Mouse (Mus musculus) monocyte, adult 5-6 weeks (primary cell): ENCODE data around the gene Tgfbr2. TPM values are rescaled to one million over a fixed set of nuclear protein-coding genes. Genes with fewer than 3 reads are reported as not detected.

Experiments
- ATAC-seq: fragments of 153-309, 156-312 bp; replicated peaks from 2 replicates; pipeline ENCODE4 v1.8.0; 2017; ENCODE audit warnings: mild to moderate bottlenecking; ENCODE audit not compliant: low TSS enrichment, insufficient number of reproducible peaks, severe bottlenecking, poor library complexity, low FRiP score
- total RNA-seq: library from RNA; stranded (forward); fragments of 200-1000, 200-491, 200-594 nt; gene quantifications from 3 replicates; pipeline ENCODE4 v1.2.3, GENCODE M21; 2017

The Tgfbr2 gene
- total RNA-seq, 1 experiment from 2014 or later: 88.7 TPM

DNA sequence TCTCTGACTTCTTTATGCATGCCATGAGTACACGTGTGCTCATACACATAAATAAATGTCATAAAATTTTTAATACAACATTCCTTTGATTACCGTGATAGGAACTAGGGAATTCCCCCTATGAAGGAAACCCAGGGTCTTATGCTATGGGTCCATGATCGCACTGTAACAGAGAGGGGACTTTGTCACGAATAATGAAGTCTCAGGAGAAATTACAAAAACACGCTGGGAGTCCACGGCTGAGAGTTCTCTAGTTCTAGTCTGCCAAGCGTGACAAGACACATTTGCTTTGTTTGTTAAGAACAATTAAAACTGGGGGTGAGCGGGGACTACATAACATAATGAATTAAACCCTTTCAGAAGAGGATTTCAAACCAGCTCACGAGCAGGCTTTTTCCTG is 23.3 kb upstream of the Tgfbr2 start:
- ATAC-seq: no peak

DNA sequence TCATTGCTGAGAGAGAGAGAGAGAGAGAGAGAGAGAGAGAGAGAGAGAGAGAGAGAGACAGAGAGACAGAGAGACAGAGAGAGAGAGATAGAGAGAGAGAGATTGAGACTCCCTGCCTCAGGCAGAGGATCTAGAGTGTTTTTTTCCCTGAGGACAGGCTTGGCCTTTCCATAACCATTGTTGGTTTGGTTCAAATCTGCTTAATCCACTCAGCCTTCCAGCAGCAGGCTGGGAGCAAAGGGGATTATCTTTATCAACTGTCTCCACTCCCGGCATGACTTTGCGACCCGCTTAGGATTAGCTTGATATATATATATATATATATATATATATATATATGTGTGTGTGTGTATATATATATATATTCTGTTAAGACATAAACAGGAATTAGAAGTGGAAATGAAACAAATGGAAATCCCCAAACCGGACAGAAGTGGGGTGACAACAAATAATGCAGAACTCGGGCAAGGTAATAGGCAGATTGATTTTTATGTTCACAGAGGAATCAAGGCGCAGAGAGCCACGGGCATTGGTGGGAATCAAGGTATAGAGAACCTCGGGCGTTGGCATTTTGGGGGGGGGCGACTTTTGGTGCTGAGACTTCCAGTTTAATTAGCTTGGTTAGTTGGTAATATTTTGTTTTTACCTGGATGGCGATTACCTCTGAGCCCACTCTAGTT is 22.5 kb upstream of the Tgfbr2 start:
- no peak for ATAC-seq

GRCm38 (mm10) chr9:116193889-116194450 is 18.8 kb upstream of the Tgfbr2 start:
- ATAC-seq: no peak

- no peak for ATAC-seq
Measured at GRCm38 (mm10) chr9:116193535-116193881, 18.3 kb upstream of the Tgfbr2 start.

DNA sequence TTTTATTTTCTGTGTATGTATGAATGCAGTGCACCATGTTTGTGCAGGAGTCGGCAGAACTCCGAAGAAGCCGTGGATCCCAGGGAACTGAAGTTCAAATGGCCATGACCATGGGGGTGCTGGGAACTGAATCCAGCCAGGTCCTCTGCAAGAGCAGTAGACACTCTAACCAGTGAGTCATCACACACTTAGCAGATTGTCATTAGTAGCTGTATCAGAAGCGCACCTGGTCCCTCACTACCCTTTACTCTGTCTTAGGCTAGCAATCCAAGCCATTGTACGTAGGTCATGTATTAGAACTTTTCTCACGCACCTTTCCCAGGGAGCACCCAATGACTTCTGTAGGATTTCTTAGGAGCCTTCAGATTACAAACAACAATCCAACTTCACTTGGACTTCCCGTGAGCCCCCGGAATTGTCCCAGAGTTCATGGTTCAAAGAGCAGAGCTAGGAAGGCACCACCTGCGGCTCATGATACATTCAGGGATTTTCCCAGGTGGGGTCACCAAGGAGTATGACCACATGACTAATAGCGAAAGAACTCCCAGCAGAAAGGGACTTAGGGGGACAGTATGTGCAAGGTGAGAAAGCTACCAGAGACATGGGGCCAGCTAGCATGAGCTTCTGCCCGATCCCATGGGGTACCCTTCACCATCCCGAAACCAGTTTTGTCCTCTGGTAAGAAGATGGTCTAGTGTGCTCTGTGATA is 17.8 kb upstream of the Tgfbr2 start:
- ATAC-seq: no peak

GRCm38 (mm10) chr9:116192253-116192652 is 17.1 kb upstream of the Tgfbr2 start:
- ATAC-seq: no peak

GRCm38 (mm10) chr9:116189831-116190230 is 14.7 kb upstream of the Tgfbr2 start:
- no peak for ATAC-seq

DNA sequence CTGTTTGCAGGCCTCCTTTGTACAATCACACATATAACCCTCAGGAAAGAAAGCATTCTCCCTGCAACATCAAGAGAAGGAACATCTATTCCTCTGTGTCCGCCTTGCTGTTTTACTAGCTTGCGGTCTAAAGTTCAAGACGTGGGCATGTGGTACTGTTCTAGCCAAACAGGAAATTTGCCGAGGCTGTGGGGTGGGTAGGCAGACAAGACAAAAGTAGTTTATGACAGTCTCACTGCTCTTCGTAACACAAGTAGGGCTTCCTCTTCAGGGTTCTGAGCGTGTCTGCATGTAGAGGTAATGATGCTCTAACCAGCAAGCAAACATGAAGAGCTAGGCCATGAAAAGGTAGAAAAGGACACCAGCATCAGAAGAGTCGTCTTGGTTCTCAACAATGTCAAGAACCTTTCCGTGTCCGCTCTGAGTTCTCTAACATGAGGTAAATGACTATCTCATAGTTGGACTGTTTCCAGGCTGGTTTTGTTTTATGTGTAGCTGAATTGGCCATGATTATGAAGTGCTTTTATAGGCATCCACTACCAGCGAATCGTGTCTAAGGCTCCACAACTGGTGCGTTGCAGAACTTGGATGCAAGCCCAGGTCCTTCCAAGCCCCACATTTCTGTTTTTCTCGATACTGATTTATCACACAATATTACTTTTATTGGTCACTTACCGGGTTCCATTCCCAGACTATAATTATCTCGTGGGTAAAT is 13.9 kb upstream of the Tgfbr2 start:
- no peak for ATAC-seq

GRCm38 (mm10) chr9:116187181-116187731 is 12.1 kb upstream of the Tgfbr2 start:
- no peak for ATAC-seq

DNA sequence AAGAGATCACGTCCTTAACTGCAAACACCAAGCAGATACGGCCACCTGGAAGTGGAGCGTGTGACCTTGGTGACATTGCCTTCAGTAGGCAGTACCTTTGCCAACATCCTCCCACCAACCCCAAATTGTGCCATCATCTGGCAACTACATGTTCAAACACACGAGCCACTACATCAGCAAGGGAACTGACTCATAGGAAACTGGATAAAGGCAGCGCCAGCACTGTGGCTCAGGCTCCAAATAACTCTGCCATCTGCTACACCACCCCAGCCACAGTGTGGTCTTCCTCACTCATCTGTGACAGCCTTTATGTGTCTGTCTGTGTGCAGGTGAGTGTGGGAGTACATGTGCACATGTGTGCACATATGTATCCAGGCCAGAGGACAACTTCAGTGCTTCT is 9.7 kb upstream of the Tgfbr2 start:
- no peak for ATAC-seq

DNA sequence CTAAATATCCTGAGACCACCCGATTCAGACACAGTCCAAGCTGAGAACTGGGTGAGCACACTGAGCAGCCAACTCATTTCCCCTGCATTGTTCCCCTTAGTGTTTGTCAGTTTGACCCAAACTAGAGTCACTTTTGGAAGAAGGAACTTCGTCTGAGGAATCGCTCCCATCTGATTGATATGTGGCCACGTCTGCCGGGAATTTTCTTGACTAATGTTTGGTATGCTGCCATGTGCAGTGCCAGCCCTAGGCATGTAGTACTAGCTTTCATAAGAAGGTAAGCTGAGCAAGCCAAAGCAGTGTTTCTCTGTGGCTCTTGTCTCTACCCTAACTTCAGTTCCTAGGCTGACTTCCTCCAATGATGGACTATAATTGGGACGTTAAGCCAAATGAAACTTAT is 7.9 kb upstream of the Tgfbr2 start:
- no peak for ATAC-seq

DNA sequence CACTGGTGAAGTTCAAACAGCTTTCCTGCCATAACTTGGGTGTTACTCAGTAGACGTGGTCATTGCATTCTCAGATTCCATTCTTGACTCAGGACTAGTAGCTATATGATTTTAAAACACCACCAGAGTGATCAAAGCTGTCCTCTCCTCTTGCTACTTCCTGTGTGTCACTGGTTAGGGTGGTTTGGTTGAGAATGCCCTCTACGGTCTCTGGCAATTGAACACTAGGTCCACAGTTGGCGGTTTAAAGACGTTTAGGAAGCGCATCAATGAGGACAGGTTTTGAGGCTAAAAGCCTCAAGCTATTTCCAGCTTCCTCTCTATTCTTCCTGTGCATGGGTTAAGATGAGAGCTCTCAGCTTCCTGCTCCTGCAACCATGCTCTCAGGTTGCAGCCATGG is 6.4 kb upstream of the Tgfbr2 start:
- no peak for ATAC-seq

DNA sequence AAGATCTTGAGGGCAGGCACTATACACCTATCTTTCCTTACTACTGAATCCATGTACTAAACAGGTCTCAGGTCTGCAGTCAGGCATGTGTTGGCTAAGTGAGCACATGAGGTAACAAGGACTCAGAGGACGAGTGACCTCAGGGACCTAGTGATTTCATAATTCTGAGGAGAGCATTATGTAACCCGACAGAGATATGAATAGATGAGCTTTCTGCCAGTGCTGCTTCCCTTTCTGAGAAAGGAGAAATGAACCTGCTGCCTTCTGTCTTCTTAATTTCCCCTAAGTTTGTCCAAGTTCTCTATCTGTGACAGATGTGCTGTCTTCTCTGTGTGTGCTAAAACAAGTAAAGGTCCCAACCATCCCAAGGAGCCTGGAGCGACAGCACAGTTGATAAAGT is 3.0 kb upstream of the Tgfbr2 start:
- ATAC-seq: peak; percentile 79

- ATAC-seq: no peak
Measured at GRCm38 (mm10) chr9:116177108-116177507, 1.9 kb upstream of the Tgfbr2 start.

DNA sequence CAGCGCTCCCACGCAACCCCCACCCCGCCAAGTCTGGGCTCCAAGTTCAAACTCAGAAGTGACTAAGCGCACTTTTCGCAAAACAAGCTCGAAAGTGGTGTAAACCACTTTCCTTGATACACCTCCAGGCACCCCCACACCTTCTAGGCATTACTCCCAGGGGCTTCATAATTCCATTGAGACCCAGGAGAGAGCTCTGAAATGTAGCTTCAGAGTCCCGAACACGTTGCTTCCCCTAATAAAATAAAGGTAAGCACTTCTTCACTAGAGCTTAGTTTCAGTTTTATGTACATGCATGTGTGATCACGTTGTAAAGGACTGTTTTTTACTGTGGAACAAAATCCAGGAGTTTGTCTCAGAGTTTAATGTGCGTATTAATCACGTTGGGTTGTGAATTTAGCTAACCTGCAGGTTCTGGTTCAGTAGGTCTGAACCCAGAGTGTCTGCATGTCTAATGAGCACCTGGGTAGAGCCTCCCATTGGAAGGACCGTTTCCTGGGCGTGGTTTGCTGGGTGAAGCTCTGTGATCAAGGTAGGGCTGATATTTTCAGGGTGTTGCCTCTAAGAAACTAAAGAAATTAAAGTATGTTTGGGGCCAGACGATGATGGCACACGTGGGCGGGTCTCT is 442 bp upstream of the Tgfbr2 start:
- no peak for ATAC-seq

- no peak for ATAC-seq
Measured at GRCm38 (mm10) chr9:116173473-116174170, 1.5 kb downstream of the Tgfbr2 start.

DNA sequence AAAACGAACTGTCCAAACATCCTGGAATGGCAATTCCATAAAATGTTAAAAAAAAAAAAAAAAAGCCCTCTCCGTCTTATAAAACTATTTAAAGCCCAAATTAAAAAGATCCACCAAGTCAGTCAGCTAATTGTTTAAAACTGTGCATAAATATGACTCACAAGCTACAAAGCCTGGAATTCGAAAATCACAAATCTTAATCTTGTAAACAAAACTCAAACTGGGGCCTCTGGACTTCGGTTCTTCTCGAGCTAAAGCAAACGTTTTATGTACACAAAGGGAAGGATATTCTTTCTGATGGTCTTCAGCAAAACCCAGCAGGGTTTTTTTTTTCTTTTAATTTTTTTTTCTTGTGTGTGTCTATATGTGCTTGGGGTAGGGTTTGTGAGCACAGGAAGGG is 2.1 kb downstream of the Tgfbr2 start:
- no peak for ATAC-seq

GRCm38 (mm10) chr9:116169067-116169466 is 6.1 kb downstream of the Tgfbr2 start:
- peak; percentile 32; the same call in 1 of the 2 replicates for ATAC-seq
